Mouse (Mus musculus) macrophage (primary cell): ENCODE measurements around the gene Taf10. TPM values are rescaled to one million over a fixed set of nuclear protein-coding genes. Genes with fewer than 3 reads are reported as not detected.

Source experiments
- H3K27ac ChIP-seq: fragments of 350-480 bp; formaldehyde crosslinking; 2 replicates; pipeline ENCODE4 v1.9.0; 2021
- H3K36me3 ChIP-seq: fragments of 350-480 bp; formaldehyde crosslinking; 2 replicates; pipeline ENCODE4 v1.9.0; 2021; ENCODE audit errors: inconsistent target
- H3K4me3 ChIP-seq: fragments of 350-480 bp; formaldehyde crosslinking; 2 replicates; pipeline ENCODE4 v1.9.0; 2021; ENCODE audit errors: inconsistent target
- H3K79me2 ChIP-seq: fragments of 350-480 bp; formaldehyde crosslinking; 2 replicates; pipeline ENCODE4 v1.9.0; 2021; ENCODE audit errors: inconsistent target
- WGBS: methylation state at CpG from one replicate; pipeline ENCODE4 v1.1.7; 2026; ENCODE audit warnings: inconsistent platforms; ENCODE audit not compliant: missing documents; 5-methylcytosine and 5-hydroxymethylcytosine counted together
- polyA plus RNA-seq: library from polyadenylated mRNA; stranded (reverse); fragments of 250-400 nt; gene quantifications from 3 replicates; pipeline ENCODE4 v1.2.4, GENCODE M21; 2018; ENCODE audit warnings: inconsistent platforms

Gene Taf10
- polyA plus RNA-seq, 1 experiment from 2014 or later = 97.6 TPM

- 93% methylated on average over 6 of the region's 6 CpGs for WGBS
- no peak overlapping the region for H3K4me3 ChIP-seq
- H3K79me2 ChIP-seq = peaks cover 65% of the 10 kb centered on the region
- H3K27ac ChIP-seq = no peak overlapping the region
- H3K36me3 ChIP-seq = peaks cover 24% of the 10 kb centered on the region
Measured at GRCm38 (mm10) chr7:105740851-105741250, 3.3 kb downstream of the Taf10 start.

GRCm38 (mm10) chr7:105740089-105740795 lies 3.9 kb downstream of the Taf10 start:
- 92% methylated on average over 13 of the region's 13 CpGs for WGBS
- Histone ChIP-seq H3K27ac (no peak overlapping the region), H3K36me3 (peaks cover 24% of the 10 kb centered on the region), H3K4me3 (no peak overlapping the region), H3K79me2 (peaks cover 70% of the 10 kb centered on the region)

GRCm38 (mm10) chr7:105738948-105739347 lies 5.2 kb downstream of the Taf10 start:
- H3K79me2 ChIP-seq = peaks cover 70% of the 10 kb centered on the region
- H3K4me3 ChIP-seq = peak overlapping the region; percentile 99; the same call in 1 of the 2 replicates
- H3K36me3 ChIP-seq = peaks cover 29% of the 10 kb centered on the region
- peak overlapping the region; percentile 90 for H3K27ac ChIP-seq
- WGBS = 7% methylated on average over 3 of the region's 3 CpGs

GRCm38 (mm10) chr7:105738286-105738685 lies 5.9 kb downstream of the Taf10 start:
- WGBS = 48% methylated on average over 2 of the region's 2 CpGs
- peak overlapping the region; percentile 99; the same call in 1 of the 2 replicates for H3K4me3 ChIP-seq
- peaks cover 35% of the 10 kb centered on the region for H3K36me3 ChIP-seq
- peaks cover 65% of the 10 kb centered on the region for H3K79me2 ChIP-seq
- peak overlapping the region; percentile 90 for H3K27ac ChIP-seq

- Histone ChIP-seq H3K27ac (peak overlapping the region; percentile 90), H3K79me2 (peaks cover 59% of the 10 kb centered on the region), H3K36me3 (peaks cover 42% of the 10 kb centered on the region), H3K4me3 (peak overlapping the region; percentile 99)
- WGBS = 56% methylated on average over 3 of the region's 3 CpGs
Measured at GRCm38 (mm10) chr7:105737648-105738047, 6.5 kb downstream of the Taf10 start.

- Histone ChIP-seq H3K27ac (peak within 1 kb of the TSS; percentile 90), H3K79me2 (peaks cover 59% of the 10 kb centered on the region), H3K36me3 (peaks cover 42% of the 10 kb centered on the region), H3K4me3 (peak within 1 kb of the TSS; percentile 99)
- WGBS = 1% methylated on average over 30 of the region's 30 CpGs
Measured at GRCm38 (mm10) chr7:105736911-105737521, 7.1 kb downstream of the Taf10 start, which contains the start of gene Rrp8. Rrp8 (minus strand) TSS chr7:105737385.

GRCm38 (mm10) chr7:105736264-105736901 lies 7.8 kb downstream of the Taf10 start, which contains the start of gene Ilk:
Ilk (plus strand) TSS chr7:105736592.
- peaks cover 41% of the 10 kb centered on the region for H3K36me3 ChIP-seq
- WGBS = under 1% methylated on average over 42 of the region's 62 CpGs
- H3K4me3 ChIP-seq = peak within 1 kb of the TSS; percentile 99
- peaks cover 57% of the 10 kb centered on the region for H3K79me2 ChIP-seq
- peak within 1 kb of the TSS; percentile 90 for H3K27ac ChIP-seq

GRCm38 (mm10) chr7:105735464-105735863 lies 8.7 kb downstream of the Taf10 start:
- Histone ChIP-seq H3K4me3 (peak overlapping the region; percentile 66), H3K36me3 (peaks cover 32% of the 10 kb centered on the region; the same call in 1 of the 2 replicates), H3K27ac (peak overlapping the region; percentile 41; the same call in 1 of the 2 replicates), H3K79me2 (peaks cover 47% of the 10 kb centered on the region)
- WGBS = 20% methylated on average over 1 of the region's 4 CpGs

GRCm38 (mm10) chr7:105734826-105735225 lies 9.3 kb downstream of the Taf10 start:
- Histone ChIP-seq H3K36me3 (peaks cover 29% of the 10 kb centered on the region; the same call in 1 of the 2 replicates), H3K4me3 (no peak overlapping the region), H3K27ac (no peak overlapping the region), H3K79me2 (peaks cover 41% of the 10 kb centered on the region)
- WGBS = 89% methylated on average over 7 of the region's 8 CpGs

- H3K27ac ChIP-seq = no peak overlapping the region
- WGBS = 95% methylated on average over 11 of the region's 11 CpGs
- no peak overlapping the region for H3K4me3 ChIP-seq
- H3K36me3 ChIP-seq = peaks cover 29% of the 10 kb centered on the region; the same call in 1 of the 2 replicates
- peaks cover 31% of the 10 kb centered on the region for H3K79me2 ChIP-seq
Measured at GRCm38 (mm10) chr7:105733836-105734235, 10.3 kb downstream of the Taf10 start.

GRCm38 (mm10) chr7:105728701-105729428 lies 15.3 kb downstream of the Taf10 start:
- WGBS = 76% methylated on average over 6 of the region's 6 CpGs
- Histone ChIP-seq H3K27ac (no peak overlapping the region), H3K36me3 (peaks cover 24% of the 10 kb centered on the region; the same call in 1 of the 2 replicates), H3K79me2 (no peaks in the 10 kb centered on the region), H3K4me3 (no peak overlapping the region)

GRCm38 (mm10) chr7:105726980-105727325 lies 17.2 kb downstream of the Taf10 start:
- Histone ChIP-seq H3K27ac (no peak overlapping the region), H3K36me3 (peaks cover 5% of the 10 kb centered on the region; the same call in 1 of the 2 replicates), H3K4me3 (no peak overlapping the region), H3K79me2 (no peaks in the 10 kb centered on the region)
- 63% methylated on average over 4 of the region's 4 CpGs for WGBS

GRCm38 (mm10) chr7:105726144-105726979 lies 17.8 kb downstream of the Taf10 start:
- Histone ChIP-seq H3K36me3 (no peaks in the 10 kb centered on the region), H3K4me3 (no peak overlapping the region)

More at GRCm38 (mm10) chr7:105726144-105726979, 17.8 kb downstream of the Taf10 start:
- H3K79me2 ChIP-seq = no peaks in the 10 kb centered on the region
- 79% methylated on average over 4 of the region's 4 CpGs for WGBS
- no peak overlapping the region for H3K27ac ChIP-seq
